In genomic region chr1:167378019-167378418, GRCm38 (mm10) we compare ENCODE assay signal across 23 mouse cellular contexts. TPM values are rescaled to one million over a fixed set of nuclear protein-coding genes. Genes with fewer than 3 reads are reported as not detected.
DNase-seq lines count a peak whose midpoint lies in the region; ATAC-seq and TF ChIP-seq lines count a peak whose summit lies in the region.
"Had no signal": no experiment of that assay in that cellular context is flagged by ENCODE, and none has a peak within 500 bp of the region (broad histone marks: within the 10 kb centered on the region; RNA-seq: fewer than 3 reads in every experiment).

No protein-coding gene starts in this region.

- 0 out of 2 replicates have a peak, but pooled peaks have one; percentile 11 for TF ChIP-seq CTCF in liver, embryonic 14.5 days (IDR thresholded peaks at IDR 0.05; ENCODE audit: low read depth)

- peak; percentile 70 for DNase-seq in kidney, adult 9 months
- DNase-seq in kidney, adult 8-10 months: no peak
- no peak for DNase-seq in liver, embryonic 14.5 days (ENCODE audit: low read depth in 3 of 3, low spot score in 3 of 3)
- DNase-seq in left cerebral cortex, postnatal 36 days (ENCODE audit: low spot score in 2 of 2): no peak
- DNase-seq in MN1 (ENCODE audit: low spot score): no peak
- DNase-seq: adrenal gland, adult 2 months; B cell, adult 2 months; cerebellum, adult 11 months; lung, adult 2 months; lung, postnatal 14 days; thymus, postnatal 14 days had no signal

- intact Hi-C loops in left cerebral cortex, postnatal 36 days (cut with DNase I): no loop called here

- no peaks in the 10 kb centered on the region for H3K9me3 ChIP-seq in intestine, embryonic 16.5 days (ENCODE audit: control insufficient read depth, low read length)
- H3K9me3 ChIP-seq in liver, embryonic 14.5 days (ENCODE audit: control insufficient read depth, low read length): no peaks in the 10 kb centered on the region
- no peaks in the 10 kb centered on the region for H3K9me3 ChIP-seq in stomach, embryonic 16.5 days (replicated peaks; ENCODE audit: control insufficient read depth, low read length)
- H3K9me3 ChIP-seq: embryonic facial prominence, embryonic 12.5 days; forebrain, embryonic 12.5 days; G1E; heart, embryonic 10.5 days; hindbrain, embryonic 10.5 days; kidney, embryonic 15.5 days; midbrain, embryonic 12.5 days; neural tube, embryonic 15.5 days had no signal

- H3K27ac ChIP-seq in intestine, embryonic 16.5 days (ENCODE audit: low read length): peak overlapping the region; percentile 73
- peak overlapping the region; percentile 4 for H3K27ac ChIP-seq in liver, embryonic 14.5 days
- H3K27ac ChIP-seq in stomach, embryonic 16.5 days (ENCODE audit: low read length): peak overlapping the region; percentile 74
- H3K27ac ChIP-seq: embryonic facial prominence, embryonic 12.5 days; forebrain, embryonic 12.5 days; heart, embryonic 10.5 days; hindbrain, embryonic 10.5 days; hindbrain, postnatal 0 days; kidney, embryonic 15.5 days; midbrain, embryonic 12.5 days; neural tube, embryonic 15.5 days had no signal

- no peak overlapping the region for H3K4me2 ChIP-seq in intestine, embryonic 16.5 days (ENCODE audit: low read depth, low read length)
- H3K4me2 ChIP-seq in liver, embryonic 14.5 days (ENCODE audit: low read depth): no peak overlapping the region
- H3K4me2 ChIP-seq in stomach, embryonic 16.5 days (ENCODE audit: low read depth, low read length): no peak overlapping the region
- H3K4me2 ChIP-seq: embryonic facial prominence, embryonic 12.5 days; forebrain, embryonic 12.5 days; kidney, embryonic 15.5 days; midbrain, embryonic 12.5 days; neural tube, embryonic 15.5 days had no signal

- H3K9ac ChIP-seq in intestine, embryonic 16.5 days (ENCODE audit: low read depth, low read length): no peak overlapping the region
- no peak overlapping the region for H3K9ac ChIP-seq in liver, embryonic 14.5 days (replicated peaks)
- H3K9ac ChIP-seq in stomach, embryonic 16.5 days (ENCODE audit: low read length): no peak overlapping the region
- H3K9ac ChIP-seq: embryonic facial prominence, embryonic 12.5 days; forebrain, embryonic 12.5 days; kidney, embryonic 15.5 days; midbrain, embryonic 12.5 days; neural tube, embryonic 15.5 days had no signal

- peaks cover 42% of the 10 kb centered on the region for H3K4me1 ChIP-seq in intestine, embryonic 16.5 days (ENCODE audit: control insufficient read depth, insufficient read depth, low read length)
- peaks cover 48 to 67% of the 10 kb centered on the region in 2 experiments for H3K4me1 ChIP-seq in liver, embryonic 14.5 days (replicated peaks; ENCODE audit: control insufficient read depth in 2 of 2, insufficient read depth in 2 of 2, low read length in 1 of 2)
- H3K4me1 ChIP-seq in stomach, embryonic 16.5 days (ENCODE audit: control insufficient read depth, insufficient read depth, low read length): peaks cover 7% of the 10 kb centered on the region; the same call in 1 of the 2 replicates

- no peak overlapping the region for H3K4me3 ChIP-seq in intestine, embryonic 16.5 days (ENCODE audit: low read length)
- H3K4me3 ChIP-seq in liver, embryonic 14.5 days (ENCODE audit: insufficient read depth in 1 of 2, low read depth in 2 of 2, low read length in 2 of 2): no peak overlapping the region
- H3K4me3 ChIP-seq in stomach, embryonic 16.5 days (replicated peaks; ENCODE audit: low read length): no peak overlapping the region
- H3K4me3 ChIP-seq: embryonic facial prominence, embryonic 12.5 days; erythroblast, embryonic 14.5 days; forebrain, embryonic 12.5 days; heart, embryonic 10.5 days; hindbrain, embryonic 10.5 days; kidney, embryonic 15.5 days; midbrain, embryonic 12.5 days; neural tube, embryonic 15.5 days had no signal

- 0 out of 2 replicates have a peak, but pooled peaks cover 4% of the 10 kb centered on the region for H3K36me3 ChIP-seq in intestine, embryonic 16.5 days (ENCODE audit: control insufficient read depth, insufficient read depth, low read length)
- H3K36me3 ChIP-seq in liver, embryonic 14.5 days (replicated peaks; ENCODE audit: control insufficient read depth, insufficient read depth, low read depth): peaks cover 82% of the 10 kb centered on the region
- peaks cover 11% of the 10 kb centered on the region; the same call in 1 of the 2 replicates for H3K36me3 ChIP-seq in stomach, embryonic 16.5 days (ENCODE audit: control insufficient read depth, insufficient read depth, low read length)
- H3K36me3 ChIP-seq: embryonic facial prominence, embryonic 12.5 days; forebrain, embryonic 12.5 days had no signal

- no peak for TF ChIP-seq EP300 in liver, embryonic 14.5 days (IDR thresholded peaks at IDR 0.05; ENCODE audit: low read depth)

- no peaks in the 10 kb centered on the region for H3K27me3 ChIP-seq in intestine, embryonic 16.5 days (replicated peaks; ENCODE audit: control insufficient read depth, insufficient read depth, low read length)
- H3K27me3 ChIP-seq in liver, embryonic 14.5 days (ENCODE audit: control insufficient read depth, insufficient read depth, low read length): no peaks in the 10 kb centered on the region
- no peaks in the 10 kb centered on the region for H3K27me3 ChIP-seq in stomach, embryonic 16.5 days (ENCODE audit: control insufficient read depth, insufficient read depth, low read length)
- H3K27me3 ChIP-seq: embryonic facial prominence, embryonic 12.5 days; forebrain, embryonic 12.5 days; kidney, embryonic 15.5 days; neural tube, embryonic 15.5 days had no signal

- ATAC-seq in intestine, embryonic 16.5 days: peak; percentile 57
- ATAC-seq in liver, embryonic 14.5 days (ENCODE audit: insufficient read depth): no peak
- ATAC-seq in stomach, embryonic 16.5 days (ENCODE audit: insufficient read depth, low FRiP score): peak; percentile 54; the same call in 1 of the 2 replicates
- ATAC-seq: hindbrain, postnatal 0 days had no signal

- WGBS in intestine, embryonic 16.5 days: 64% methylated on average over 6 of the region's 6 CpGs
- WGBS in liver, embryonic 14.5 days (ENCODE audit: insufficient replicate concordance): 78% methylated on average over 6 of the region's 6 CpGs
- 62% methylated on average over 6 of the region's 6 CpGs for WGBS in stomach, embryonic 16.5 days

RNA-seq across cellular contexts. Expression of gene Mgst3, which starts 15.6 kb away (rescaled TPM):
- 379 and 381 TPM in 2 replicates for polyA plus RNA-seq in intestine, embryonic 16.5 days (2015; fragmentation: Nextera tagmentation; extraction: Ambion mirVana)
- 330 and 468 TPM in 2 replicates for polyA plus RNA-seq in liver, embryonic 14.5 days (2012; rRNA removed)
- polyA plus RNA-seq in liver, embryonic 14.5 days (2014; fragmentation: Nextera tagmentation; extraction: Ambion mirVana): 596 and 611 TPM in 2 replicates
- 212 and 275 TPM in 2 replicates for polyA plus RNA-seq in stomach, embryonic 16.5 days (2015; fragmentation: Nextera tagmentation; extraction: Ambion mirVana)
- 100 to 1,000 TPM; 105 to 117 TPM for total RNA-seq in left cerebral cortex, postnatal 36 days (2021)

RNA-seq across cellular contexts. Expression of gene Aldh9a1, which starts 28.2 kb away (rescaled TPM):
- 204 and 245 TPM in 2 replicates for polyA plus RNA-seq in intestine, embryonic 16.5 days (2015; fragmentation: Nextera tagmentation; extraction: Ambion mirVana)
- polyA plus RNA-seq in liver, embryonic 14.5 days (2012; rRNA removed): 21.9 and 28.1 TPM in 2 replicates
- polyA plus RNA-seq in liver, embryonic 14.5 days (2014; fragmentation: Nextera tagmentation; extraction: Ambion mirVana): 52.5 and 59.9 TPM in 2 replicates
- 84.8 and 85.6 TPM in 2 replicates for polyA plus RNA-seq in stomach, embryonic 16.5 days (2015; fragmentation: Nextera tagmentation; extraction: Ambion mirVana)
- 10 to 100 TPM; 16.6 TPM for total RNA-seq in left cerebral cortex, postnatal 36 days (2021)

Comparison
In these comparisons a context has a peak if more than half of its experiments do, and no peak if none do; other contexts are left out.
1. H3K27ac ChIP-seq: peak in every context shown above with its lines; median percentile 74 in stomach, embryonic 16.5 days; 73 in intestine, embryonic 16.5 days; 4 in liver, embryonic 14.5 days.